Mouse (Mus musculus) erythroblast, adult 5-6 weeks (primary cell): Measurements from ENCODE around the gene Tex52. TPM values are rescaled to one million over a fixed set of nuclear protein-coding genes. Genes with fewer than 3 reads are reported as not detected.
"Not testable (repeated sequence)": the region's sequence is repeated elsewhere in the genome, so short reads cannot be mapped to it uniquely, and the experiment has no call there.

Source experiments
- ATAC-seq: replicated peaks from 2 replicates; pipeline ENCODE4 v1.8.0; 2016; ENCODE audit warnings: moderate number of reproducible peaks, mild to moderate bottlenecking, moderate TSS enrichment, inconsistent platforms; ENCODE audit not compliant: poor library complexity, low FRiP score, severe bottlenecking
- total RNA-seq, 2 experiments: library from RNA; stranded (forward) in 1 of 2; stranded (reverse) in 1 of 2; fragments of 150-400 nt in 1 of 2; fragments of 200-764, 138-1000 nt in 1 of 2; gene quantifications; 2 replicates each; pipeline versions ENCODE4 v1.2.3 to v1.2.4; 2015 to 2017; ENCODE audit warnings: low replicate concordance in 2 of 2

The Tex52 gene
- total RNA-seq, 2 experiments from 2014 or later, result not detected

GRCm38 (mm10) chr6:128376371-128377085 is 1.3 kb downstream of the Tex52 start:
- ATAC-seq, result no peak

- ATAC-seq, result no peak
These were observed 4.4 kb downstream of the Tex52 start for GRCm38 (mm10) chr6:128379636-128380035.

- ATAC-seq, result not testable (repeated sequence)
These were observed 5.4 kb downstream of the Tex52 start for GRCm38 (mm10) chr6:128380594-128381167.

- no peak for ATAC-seq
These were observed 6.0 kb downstream of the Tex52 start for GRCm38 (mm10) chr6:128381254-128381653.

GRCm38 (mm10) chr6:128383752-128384151 is 8.5 kb downstream of the Tex52 start:
- no peak for ATAC-seq

GRCm38 (mm10) chr6:128385026-128385425 is 9.8 kb downstream of the Tex52 start:
- no peak for ATAC-seq

- no peak for ATAC-seq
These were observed 13.9 kb downstream of the Tex52 start for GRCm38 (mm10) chr6:128389185-128389584.

GRCm38 (mm10) chr6:128390683-128391082 is 15.4 kb downstream of the Tex52 start:
- no peak for ATAC-seq

- no peak for ATAC-seq
These were observed 22.5 kb downstream of the Tex52 start for GRCm38 (mm10) chr6:128397574-128398261.

- no peak for ATAC-seq
These were observed 23.7 kb downstream of the Tex52 start, which contains the start of gene Nrip2 for GRCm38 (mm10) chr6:128398996-128399395. Gene Nrip2, plus strand, starts transcription at chr6:128399296.

GRCm38 (mm10) chr6:128399421-128400185 is 24.3 kb downstream of the Tex52 start:
- ATAC-seq, result no peak

- no peak for ATAC-seq
These were observed 29.5 kb downstream of the Tex52 start for GRCm38 (mm10) chr6:128404708-128405107.

- no peak for ATAC-seq
These were observed 33.4 kb downstream of the Tex52 start for GRCm38 (mm10) chr6:128408544-128409125.

- no peak for ATAC-seq
These were observed 35.0 kb downstream of the Tex52 start for GRCm38 (mm10) chr6:128410305-128410704.

- peak; percentile 71 for ATAC-seq
These were observed 35.9 kb downstream of the Tex52 start for GRCm38 (mm10) chr6:128411115-128411514.

GRCm38 (mm10) chr6:128416169-128416568 is 40.9 kb downstream of the Tex52 start:
- no peak for ATAC-seq

GRCm38 (mm10) chr6:128418076-128418475 is 42.8 kb downstream of the Tex52 start:
- no peak for ATAC-seq

GRCm38 (mm10) chr6:128421036-128421435 is 45.8 kb downstream of the Tex52 start:
- no peak for ATAC-seq

- no peak for ATAC-seq
These were observed 46.2 kb downstream of the Tex52 start for GRCm38 (mm10) chr6:128421480-128421879.
